Mouse (Mus musculus) frontal cortex, postnatal 36 days (tissue): Measurements from ENCODE around the gene Bloc1s1.

Experiments
- DNase-seq, 2 experiments: peaks; one replicate each; pipeline ENCODE4 v3.0.0; 2022; ENCODE audit warnings: low spot score in 2 of 2

Gene Bloc1s1

DNA sequence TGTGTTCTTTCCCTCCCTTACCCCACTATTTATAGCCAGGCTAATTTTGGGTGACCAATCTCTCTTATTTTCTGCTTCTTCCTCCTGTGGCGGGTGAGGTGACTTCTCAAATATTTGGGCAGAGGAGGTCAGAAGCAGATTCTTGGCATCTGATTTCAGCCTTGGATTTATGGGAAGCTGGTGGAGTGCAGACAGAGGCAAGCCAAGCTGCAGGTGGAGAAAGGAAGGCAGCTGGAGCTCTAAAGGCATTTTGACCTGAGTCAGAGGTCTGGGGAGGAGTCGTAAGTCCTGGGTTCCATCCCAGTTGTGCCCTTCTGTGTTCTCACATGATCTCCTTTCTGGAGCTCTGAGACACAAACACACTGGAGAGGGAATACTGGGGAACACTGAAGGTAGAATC is 7.6 kb upstream of the Bloc1s1 start:
- no peak for DNase-seq

DNA sequence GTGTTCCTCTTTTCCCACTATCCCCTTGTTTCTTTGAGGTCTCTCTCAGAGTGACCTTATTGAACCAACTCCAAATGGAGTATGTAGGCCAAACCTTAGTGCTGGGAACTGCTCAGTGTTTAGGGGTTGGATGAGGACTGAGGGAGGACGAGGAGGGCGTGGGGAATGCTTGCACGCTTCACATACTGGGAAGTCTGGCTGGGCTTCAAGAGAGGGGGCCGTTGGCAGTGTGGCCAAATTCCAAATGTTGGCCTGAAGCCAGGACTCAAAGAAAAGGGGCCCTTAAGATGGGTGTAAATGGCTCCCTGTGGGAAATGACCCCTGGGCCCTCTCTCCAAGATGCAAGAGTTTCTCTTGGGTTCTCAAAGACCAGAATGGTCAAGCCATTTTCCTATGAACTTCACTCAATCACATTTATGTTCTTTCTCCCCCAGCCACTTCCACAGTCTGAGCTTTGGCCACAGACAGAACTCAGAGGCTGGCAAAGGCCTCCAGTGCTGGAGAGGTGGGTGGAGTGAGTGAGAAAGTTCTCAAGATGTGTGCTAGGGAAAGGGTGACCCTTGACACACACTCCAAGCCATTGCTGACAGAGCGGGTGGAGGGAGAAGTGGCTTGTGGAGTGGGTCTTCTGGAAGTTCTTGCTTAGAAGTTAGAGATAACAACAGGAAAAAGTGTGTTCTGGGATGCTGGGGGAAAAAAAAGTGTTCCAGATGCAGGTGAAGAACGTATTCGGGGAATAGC is 6.0 kb upstream of the Bloc1s1 start:
- no peak for DNase-seq

DNA sequence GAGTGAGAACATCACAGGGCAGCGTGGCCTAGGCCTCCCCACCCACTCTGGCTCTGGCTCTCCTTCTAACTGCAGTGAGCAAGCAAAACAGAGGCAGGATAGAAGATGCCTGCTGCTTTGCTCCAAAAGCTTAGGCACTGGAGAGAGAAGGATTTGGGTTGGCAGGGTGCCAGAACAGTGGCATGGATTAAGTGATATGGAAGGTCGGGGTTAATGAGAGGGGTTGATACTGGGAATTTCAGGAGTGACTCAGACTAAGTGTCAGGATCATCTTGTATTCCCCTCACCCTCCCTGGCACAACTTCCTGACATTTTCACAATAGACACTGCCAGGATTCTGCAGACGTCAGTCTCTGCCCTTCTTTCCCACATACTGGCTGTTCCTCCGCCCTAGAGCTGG is 4.5 kb upstream of the Bloc1s1 start:
- DNase-seq: no peak

DNA sequence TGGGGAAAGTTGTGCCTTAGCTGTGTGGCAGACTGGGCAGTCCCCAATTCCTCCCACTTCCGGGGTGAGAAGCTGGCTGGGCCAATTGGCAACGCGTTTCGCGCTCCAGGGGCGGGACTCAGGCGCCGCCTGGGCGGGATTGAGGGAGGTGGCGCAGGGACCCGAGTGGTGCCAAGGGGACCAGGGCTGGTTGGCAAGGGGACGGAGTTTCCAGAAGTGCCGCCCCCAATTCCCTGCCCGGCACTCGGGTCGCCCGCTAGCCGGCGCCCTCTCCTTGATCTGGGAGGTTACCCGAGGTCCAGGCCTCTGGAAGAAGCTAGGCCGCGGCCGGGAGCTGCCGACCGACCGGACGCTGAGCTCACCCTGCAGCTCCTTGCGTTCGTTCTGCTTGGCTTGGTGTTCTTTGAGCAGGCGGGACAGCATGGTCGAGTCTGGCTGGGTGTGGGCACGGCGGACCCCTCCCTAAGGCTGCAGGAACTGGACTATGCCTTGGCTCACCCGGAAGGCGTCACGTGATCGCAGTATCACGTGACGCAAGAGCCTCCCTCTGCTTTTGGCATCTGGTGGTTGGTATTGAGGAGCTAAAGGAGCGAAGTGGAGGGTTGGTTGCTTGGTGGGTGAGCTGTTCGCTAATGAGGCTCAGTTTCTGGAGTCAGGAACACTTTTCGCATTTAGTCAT is 683 bp downstream of the Bloc1s1 start:
- peak; percentile 94 to 96 for DNase-seq

DNA sequence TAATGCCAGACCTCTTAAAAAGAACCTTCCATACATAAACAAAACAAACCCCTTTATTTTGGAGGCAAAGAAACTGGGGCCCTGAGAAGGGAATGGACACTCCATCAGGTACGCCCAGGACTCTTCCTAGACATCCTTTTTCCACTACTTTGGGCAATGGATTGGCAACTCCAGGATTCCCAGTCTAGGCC is 1.1 kb downstream of the Bloc1s1 start, which contains the start of gene Rdh5:
Gene Rdh5, minus strand, starts transcription at position 67 of the 191 bp plus-strand sequence.
- DNase-seq: no peak

DNA sequence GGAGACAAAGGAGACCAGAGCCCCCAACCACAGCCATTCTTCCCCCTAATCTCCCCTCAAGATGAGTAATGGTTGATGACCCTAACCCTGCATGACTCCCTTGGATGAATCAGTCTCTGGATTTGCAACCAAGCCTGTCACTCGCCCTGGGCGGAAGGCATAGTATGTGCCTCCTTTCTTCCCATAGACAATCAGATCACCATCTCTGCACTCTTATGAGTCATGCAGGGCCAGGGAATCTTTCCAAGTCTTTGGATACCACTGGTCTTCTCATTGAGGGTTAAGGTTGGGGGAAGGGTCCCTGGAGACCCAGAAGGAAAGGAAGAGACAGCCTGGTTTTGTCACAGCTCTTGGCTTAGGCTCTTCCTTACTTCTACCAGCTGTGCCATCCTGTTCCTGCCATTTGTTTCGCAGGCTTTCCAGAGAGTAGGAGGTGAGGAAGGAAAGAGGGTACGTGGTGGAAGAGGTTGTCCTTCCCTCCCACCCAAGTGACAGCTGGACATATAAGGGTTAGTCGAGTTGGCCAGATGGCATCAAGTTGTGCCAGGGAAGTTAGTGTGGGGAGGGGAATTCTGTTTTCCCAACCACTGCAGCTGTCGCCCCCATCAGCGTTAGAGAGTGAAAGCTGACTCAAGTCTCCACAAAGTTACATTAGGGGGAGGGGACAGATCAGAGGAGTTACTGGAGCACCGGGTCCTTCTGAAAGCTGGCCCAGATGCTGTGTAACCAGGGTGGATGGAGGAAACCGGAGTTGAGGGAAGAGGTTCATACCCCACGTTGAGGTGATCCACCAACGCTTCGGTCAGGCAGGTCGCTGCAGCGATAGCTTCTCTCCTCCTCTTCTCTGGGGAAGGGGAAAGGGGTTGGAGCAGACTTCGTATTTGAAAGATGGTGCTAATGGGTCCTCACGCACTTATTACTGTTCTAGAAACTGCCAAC is 1.7 kb downstream of the Bloc1s1 start:
- DNase-seq: no peak

DNA sequence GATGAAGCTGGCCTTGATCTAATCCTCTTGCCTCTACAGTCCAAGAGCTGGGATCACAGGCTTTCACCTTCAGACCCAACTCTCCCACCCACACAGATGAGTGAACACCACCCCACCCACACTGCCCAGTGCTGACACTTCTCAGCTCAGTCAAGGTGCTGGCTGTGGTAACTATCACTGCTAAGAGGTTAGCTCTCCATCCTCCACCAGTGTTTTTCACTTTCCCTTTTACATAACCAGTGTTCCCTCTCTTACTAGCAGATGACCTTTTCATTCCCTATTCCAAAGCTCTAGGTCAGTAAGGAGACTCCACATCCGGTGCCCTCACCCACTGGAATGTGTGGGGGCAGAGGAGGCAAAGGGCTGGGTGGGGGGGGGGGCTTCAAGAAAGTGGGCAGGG is 2.6 kb downstream of the Bloc1s1 start:
- no peak for DNase-seq

DNA sequence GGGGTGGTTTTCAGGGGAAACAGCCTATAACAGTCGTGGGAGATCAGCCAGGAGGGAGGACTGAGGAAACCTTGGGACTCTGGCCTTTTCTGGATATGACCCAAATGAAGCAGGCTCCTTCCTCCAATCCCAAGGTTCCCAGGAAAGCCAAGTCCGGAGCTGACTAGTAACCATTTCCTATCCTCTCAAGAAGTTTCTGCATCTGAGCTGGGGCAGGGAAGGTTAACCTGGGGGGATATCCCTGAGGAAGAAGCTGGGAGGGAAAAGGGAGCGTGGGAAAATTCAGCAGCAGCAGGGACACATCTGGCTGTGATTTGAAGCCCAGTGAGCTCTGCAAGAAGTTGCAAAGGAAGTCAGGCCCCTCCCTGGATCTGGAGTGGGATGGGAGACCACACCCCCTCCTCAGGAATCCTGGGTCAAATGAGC is 3.1 kb downstream of the Bloc1s1 start:
- no peak for DNase-seq

DNA sequence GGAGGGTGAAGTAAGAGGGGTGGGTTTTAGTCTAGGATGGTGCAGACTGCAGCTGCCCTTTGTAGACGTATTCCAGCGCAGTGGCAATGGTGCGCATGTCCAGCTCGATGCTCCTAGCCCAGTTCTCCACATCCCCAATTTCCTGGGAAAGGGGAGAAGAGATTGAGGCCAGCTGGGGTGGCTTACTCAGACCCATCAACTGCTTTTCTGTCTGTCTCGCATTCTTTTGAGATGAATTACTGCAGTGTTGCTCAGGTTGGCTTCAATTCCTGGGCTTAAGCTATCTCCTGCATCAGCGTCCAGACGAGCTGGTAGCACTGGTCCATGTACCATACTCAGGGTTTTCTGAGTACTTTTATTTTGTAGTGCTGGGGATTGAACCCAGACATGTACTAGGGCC is 3.9 kb downstream of the Bloc1s1 start:
- DNase-seq: no peak

DNA sequence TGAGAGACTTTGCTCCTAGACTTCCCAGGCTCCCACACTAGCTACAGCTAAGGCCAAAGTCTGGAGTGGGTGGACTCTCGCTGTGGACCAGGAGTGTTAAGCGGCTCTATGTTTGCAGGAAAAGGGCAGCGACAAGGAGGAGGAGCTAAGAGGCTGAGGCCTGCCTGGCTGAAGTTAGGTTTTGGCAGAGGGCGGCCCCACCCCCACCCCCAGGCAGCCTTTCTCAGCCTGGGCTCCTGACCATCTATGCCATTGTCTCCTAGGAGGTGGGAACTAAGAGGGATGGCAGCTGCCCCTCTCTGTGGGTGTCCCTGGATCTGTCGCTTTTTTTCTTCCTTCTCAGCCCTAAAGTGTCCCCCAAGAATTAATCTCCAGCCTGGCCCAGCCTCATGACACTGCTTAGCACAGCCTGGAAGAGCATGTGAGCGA is 4.6 kb downstream of the Bloc1s1 start:
- peak in 1 of 2 experiments; percentile 31 for DNase-seq

DNA sequence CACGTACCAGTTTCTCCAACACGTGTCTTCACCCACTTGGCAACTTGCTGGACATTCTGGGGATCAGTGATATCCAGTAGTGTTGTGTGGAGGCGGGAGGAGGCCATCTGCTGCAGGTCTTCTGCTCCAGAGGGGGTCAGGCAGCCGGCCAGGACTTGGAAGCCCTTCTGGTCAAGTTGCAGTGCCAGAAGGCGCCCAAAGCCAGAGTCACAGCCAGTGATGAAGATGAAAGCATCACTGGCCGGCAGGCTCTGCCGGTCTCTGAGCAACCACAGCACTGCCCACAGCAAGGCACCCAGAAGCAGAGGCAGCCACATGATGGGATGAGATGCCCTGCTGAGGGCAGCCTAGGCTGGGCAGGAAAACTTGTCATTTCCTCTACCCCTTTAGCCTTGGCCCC is 5.6 kb downstream of the Bloc1s1 start:
- DNase-seq: peak in 1 of 2 experiments; percentile 59

DNA sequence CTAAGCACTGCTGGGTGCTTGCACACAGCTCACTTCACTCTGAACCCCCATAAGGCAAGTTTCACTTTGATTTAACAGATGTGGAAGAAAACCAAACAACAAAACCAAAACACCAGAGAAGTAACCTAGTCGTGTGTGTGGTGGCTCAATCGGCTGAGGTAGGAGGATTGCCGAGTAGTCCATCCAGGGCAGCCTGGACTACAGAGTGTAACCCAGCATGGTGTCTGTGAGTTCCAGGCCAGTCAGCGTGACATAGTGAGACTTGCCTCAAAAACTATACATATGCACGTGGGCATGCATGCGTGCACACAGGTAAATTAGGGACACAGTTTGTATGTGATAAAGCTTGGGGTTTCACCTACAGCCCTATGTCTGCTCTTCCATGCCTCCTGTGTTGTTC is 6.4 kb downstream of the Bloc1s1 start:
- DNase-seq: no peak

DNA sequence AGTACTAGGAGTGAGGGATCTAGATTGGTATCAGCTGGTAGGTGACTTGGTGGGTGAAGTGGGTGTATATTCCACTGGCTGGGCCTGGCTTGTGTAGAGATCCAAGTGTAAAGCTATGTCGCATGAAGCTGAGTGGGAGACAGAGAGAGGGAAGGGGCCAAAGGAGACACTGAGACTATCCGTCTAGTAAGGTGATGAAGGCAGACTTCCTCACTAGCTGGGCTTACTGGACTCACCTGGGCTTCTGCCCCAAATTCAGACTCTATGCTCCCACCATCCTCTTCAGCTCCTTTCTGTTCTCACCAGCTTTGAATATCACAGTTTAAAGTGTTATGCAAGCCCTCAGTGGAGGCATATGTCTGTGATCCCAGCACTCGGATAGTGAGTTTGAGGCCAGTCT is 7.2 kb downstream of the Bloc1s1 start:
- no peak for DNase-seq

DNA sequence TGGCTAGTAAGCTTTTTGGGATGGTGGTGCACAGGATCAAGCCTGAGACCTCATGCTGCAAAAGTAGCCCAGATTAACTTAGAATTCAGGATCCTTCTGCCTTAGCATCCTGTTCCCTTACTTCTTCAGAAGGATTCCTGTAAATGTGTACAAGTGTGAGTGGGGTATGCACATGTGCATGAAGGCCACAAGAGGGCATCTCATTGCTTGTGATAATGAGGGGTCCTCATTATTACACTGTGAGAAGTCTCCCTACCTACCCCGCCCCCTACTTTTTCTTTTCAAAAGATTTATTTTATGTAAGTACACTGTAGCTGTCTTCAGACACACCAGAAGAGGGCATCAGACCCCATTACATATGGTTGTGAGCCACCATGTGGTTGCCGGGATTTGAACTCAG is 8.3 kb downstream of the Bloc1s1 start:
- no peak for DNase-seq

DNA sequence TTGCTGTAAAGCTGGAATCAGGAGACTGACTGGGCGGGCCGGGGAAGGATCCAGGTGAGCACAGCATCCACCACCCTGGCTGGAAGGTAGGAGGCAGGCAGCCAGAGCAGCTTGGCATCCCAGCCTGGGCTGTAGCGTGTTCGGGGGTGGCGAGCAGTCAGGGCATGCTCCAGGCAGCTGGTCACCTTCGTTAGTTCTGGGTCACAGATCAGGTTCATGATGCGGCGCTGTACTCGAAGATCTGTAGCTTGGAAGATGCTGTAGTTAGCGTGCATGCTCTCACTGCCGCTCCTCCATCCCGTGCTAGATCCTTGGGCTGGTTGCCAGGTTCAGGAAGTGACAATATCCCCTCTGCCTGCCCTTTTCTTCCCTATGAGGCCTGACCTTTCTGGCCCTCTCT is 10.1 kb downstream of the Bloc1s1 start:
- DNase-seq: no peak

DNA sequence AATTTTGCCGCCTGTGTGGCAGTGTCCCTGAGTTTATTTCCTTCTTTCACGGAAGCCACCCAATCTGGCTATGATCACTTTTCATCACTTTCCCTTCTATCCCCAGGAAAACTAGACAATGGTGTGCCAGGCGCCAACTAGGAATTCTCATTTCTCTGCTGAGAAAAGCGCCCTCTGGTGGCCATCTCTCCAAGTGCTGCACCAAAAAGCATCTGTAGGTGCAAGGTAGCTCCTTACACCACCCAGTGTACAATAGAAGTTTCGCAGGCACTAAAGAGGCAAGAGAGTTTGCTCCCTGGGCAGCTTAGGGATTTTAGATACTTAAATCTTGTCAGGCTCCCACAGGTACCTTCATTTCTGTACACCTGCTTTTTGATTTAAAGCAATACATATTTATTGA is 10.6 kb downstream of the Bloc1s1 start:
- DNase-seq: peak; percentile 86 to 94

DNA sequence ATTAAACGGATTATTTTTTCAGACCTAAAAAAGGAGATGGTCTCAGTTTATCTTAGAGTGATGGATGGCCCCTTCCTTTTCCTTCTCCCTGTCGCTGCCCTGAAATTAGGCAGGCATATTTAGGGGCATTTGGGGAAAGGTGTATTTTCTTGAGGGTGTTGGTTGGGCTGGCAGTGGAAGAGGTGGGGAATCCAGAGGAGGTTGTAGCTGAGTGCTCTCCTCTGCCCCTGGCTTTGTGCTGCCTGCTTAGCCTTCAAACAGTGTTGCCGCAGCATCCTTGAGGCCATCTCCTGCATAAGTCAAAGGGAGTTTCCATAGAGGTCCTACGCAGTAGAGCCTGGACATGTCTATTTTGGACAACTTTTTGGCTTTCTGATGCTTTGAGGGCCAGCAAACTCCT is 11.0 kb downstream of the Bloc1s1 start:
- no peak for DNase-seq

DNA sequence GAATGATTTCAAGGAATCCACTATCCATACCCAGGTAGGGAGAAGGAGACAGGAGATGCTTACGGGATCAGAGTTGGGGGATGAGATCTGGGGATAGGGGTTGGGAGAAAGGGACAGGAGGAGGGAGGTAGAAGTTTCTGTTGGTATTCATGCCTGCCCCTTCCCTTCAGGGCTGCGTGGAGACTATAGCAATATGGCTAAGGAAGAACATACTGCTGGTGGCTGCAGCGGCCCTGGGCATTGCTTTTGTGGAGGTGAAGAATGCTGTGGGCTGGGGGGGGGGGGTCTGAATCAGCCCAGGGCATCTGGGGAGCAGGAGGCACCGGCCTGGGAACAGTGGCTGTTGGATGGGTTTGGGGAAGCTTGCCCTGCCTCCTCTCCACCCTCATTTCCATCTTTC is 11.6 kb downstream of the Bloc1s1 start:
- no peak for DNase-seq

DNA sequence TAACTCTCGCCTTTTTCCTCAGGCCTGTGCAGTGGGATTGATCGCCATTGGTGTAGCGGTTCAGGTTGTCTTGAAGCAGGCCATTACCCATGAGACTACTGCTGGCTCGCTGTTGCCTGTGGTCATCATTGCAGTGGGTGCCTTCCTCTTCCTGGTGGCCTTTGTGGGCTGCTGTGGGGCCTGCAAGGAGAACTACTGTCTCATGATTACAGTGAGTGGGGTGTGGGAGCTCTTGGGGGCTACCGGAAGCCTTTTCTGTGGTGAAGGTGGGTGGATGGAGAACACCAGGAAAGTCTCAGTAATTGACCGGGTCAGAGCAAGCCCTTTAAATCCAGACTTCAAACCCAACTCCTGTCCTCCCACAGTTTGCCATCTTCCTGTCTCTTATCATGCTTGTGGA is 12.4 kb downstream of the Bloc1s1 start:
- no peak for DNase-seq

DNA sequence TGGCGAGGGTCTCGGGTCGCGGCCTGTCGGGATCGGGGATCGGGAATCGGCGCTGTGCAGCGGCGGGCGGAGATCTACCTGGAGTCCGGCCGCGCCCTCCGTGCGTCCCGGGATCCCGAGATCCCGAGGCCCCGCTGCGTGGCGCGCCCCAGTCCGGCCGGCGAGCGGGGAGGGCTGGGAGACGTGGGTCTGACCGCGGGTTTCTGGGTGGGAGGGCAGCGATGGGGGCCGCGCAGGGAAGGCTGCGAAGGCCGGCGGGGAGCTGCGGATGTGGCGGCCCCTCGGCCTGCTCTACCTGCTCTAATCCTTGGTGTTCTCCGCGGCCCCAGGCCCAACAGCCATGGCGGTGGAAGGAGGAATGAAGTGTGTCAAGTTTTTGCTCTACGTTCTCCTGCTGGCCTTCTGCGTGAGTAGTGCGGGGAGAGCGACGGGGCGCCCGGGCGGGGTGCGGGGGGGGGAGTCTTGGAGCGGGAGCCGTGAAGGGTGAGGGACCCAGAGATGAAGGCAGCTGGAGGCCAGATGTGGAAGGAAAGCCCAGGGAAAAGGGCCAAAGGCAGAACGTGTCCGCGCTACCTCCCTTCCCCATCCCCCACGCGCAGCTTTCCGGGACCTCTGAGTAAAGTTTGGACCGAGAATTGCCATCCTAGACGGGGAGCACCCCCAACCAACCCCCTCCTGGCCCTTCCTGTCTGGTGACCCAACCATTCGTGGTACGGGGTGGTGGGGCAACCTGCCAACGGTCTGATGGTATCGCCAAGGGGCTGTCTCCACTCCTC is 13.6 kb downstream of the Bloc1s1 start:
- DNase-seq: peak in 1 of 2 experiments; percentile 55

DNA sequence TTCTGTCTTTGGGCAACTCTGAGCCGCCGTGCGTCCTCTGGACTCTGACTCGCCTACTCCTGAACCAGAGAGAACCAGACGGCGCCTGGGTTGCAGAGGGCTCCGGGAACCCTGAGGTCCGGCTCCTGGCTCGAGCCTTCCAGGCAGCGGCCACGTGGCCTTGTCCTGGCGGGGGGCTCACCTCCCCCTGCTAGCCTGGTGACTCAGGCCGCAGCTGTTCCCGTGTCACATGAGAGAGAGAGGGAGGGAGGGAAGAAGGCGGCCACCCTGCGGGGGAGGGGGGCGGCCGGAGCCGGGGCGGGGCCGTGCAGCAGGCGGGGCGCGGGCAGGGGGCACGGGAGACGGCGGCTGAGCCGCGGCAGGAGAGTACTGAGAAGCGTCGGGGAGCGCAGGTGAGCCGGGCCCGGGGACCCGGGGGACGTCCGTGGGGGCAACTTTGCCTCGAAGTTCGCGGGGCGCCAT is 14.2 kb downstream of the Bloc1s1 start:
- DNase-seq: peak; percentile 52 to 57
